14 mouse cellular contexts compared by ENCODE assay signal in the genomic region with DNA sequence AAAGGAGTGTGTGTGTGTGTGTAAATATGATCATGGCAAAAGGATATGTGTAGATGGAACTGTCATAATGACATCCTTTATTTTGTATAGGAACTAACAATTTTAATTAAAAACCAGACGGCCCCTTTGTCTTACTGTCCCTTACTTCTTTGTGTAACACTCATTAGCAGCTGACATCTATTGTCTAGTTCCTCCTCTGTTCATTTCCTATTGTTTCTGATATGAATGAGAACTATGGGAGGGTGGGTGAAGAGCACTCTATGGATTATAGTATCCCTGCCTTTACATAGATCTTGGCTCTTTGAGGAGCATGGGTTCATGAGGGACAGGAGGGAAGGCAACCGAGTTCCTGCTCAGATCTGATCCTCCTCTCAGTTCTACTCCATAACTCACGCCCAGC.
"Had no signal": no experiment of that assay in that cellular context is flagged by ENCODE, and none has a peak within 500 bp of the region (broad histone marks: within the 10 kb centered on the region; RNA-seq: fewer than 3 reads in every experiment).

No protein-coding gene starts in this region.

- H3K36me3 ChIP-seq: liver, embryonic 15.5 days; neural tube, embryonic 13.5 days had no signal

- H3K4me2 ChIP-seq: liver, embryonic 11.5 days; liver, embryonic 15.5 days; midbrain, embryonic 11.5 days; neural tube, embryonic 13.5 days had no signal

- H3K4me3 ChIP-seq: layer of hippocampus, adult 2 months; liver, embryonic 15.5 days; megakaryocyte, embryonic 14.5 days; neural tube, embryonic 13.5 days had no signal

- ATAC-seq: midbrain, embryonic 16.5 days had no signal

- H3K27me3 ChIP-seq: liver, embryonic 15.5 days; megakaryocyte, embryonic 14.5 days; neural tube, embryonic 13.5 days had no signal

- DNase-seq: kidney, postnatal 10 days; kidney, postnatal 4 days; left cerebral cortex, postnatal 4 days; lung, adult 2 months; thymus, adult 18-20 months; thymus, postnatal 14 days had no signal

- H3K4me1 ChIP-seq: megakaryocyte, embryonic 14.5 days; neural tube, embryonic 13.5 days had no signal

- H3K27ac ChIP-seq: layer of hippocampus, adult 2 months; liver, embryonic 15.5 days; macrophage; neural tube, embryonic 13.5 days had no signal

- H3K9me3 ChIP-seq: liver, embryonic 15.5 days; neural tube, embryonic 13.5 days had no signal

- H3K9ac ChIP-seq: liver, embryonic 15.5 days; neural tube, embryonic 13.5 days had no signal
